Mouse (Mus musculus) testis, adult 2 months (tissue): ENCODE measurements at regions not wholly inside any gene's neighbourhood (a gene's known extent, or its start where the extent isn't known, plus 50 kb on each side); places are given as distances from the start of the nearest gene placed in this dataset.

ENCODE experiments used
- CTCF ChIP-seq: fragments of 200-500 bp; IDR thresholded peaks from 2 replicates; pipeline ENCODE4 v1.5.1; 2012; ENCODE audit warnings: low read depth, mild to moderate bottlenecking, inconsistent platforms, low read length, moderate library complexity; ENCODE audit not compliant: control insufficient read depth, insufficient read depth, insufficient replicate concordance
- POLR2A ChIP-seq: fragments of 200-500 bp; IDR thresholded peaks from 2 replicates; pipeline ENCODE4 v1.6.1; 2012; ENCODE audit warnings: low read depth, mild to moderate bottlenecking, inconsistent platforms, low read length, moderate library complexity; ENCODE audit not compliant: control insufficient read depth

DNA sequence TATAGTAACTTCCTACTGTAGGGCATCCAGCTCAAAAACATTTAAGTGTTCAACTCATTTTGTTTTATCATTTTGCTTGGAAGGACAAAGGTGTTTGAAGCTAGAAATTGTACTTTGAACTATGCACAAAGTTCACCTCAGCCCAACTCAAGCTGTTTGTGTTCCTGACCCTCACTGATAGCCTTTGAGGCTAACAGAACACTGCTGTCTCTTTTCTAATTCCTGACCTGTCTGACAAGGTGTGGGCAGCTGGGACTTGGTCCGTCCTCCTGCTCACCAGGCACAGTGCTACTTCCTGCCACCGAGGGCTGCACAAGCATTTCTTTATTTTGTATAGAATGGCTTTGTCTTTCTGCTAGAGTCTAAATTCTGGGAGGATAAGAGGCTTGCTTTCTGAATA, 58.0 kb upstream of the Arhgap5 start:
- TF ChIP-seq POLR2A (no peak), CTCF (no peak)
